Mouse (Mus musculus): ENCODE measurements around the gene Sh3tc1. TPM values are rescaled to one million over a fixed set of nuclear protein-coding genes. Genes with fewer than 3 reads are reported as not detected.

The Sh3tc1 gene
- 35.1 and 40.1 TPM in 2 replicates for polyA plus RNA-seq (2012; rRNA removed)

DNA sequence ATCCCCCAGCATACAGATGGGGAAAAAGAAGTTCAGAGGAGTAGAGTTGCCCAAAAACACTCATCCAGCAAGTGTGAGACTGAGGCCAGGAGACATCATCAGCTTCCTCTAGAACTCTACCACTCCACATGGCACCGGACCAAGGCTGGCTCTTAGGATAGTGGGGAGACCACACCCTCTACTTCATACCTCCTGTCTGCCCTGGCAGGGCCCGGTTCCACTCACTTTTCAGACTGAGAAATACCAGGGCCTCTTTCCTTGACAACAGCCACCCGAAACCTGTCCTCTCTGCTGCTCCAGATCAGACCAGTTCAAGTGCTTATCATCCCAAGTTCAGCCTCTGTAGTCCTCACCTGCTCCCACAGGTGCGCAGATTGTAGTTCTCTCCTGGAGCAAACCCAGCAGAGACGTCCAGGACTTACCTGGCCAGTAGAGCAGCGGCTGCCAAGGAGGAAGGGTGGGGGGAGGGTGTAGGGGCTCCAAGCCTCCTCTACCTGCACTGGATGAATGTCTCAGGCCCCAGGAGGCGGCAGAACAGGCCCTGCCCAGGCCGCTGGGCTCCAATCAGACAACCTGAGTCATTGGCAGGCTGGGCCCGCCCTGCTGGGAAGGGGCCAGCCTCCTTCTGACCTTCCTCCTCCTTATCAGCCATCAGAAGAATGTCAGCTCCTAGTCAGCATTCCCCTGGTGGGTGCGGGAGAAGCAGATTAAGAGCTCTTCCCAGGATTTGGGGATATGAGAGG lies at the start of gene Sh3tc1:
Sh3tc1 (minus strand) TSS at position 452 of the 743 bp plus-strand sequence.
- Histone ChIP-seq H3K27ac (ENCODE audit: insufficient read depth, low read depth, low read length) (peak within 1 kb of the TSS; percentile 72), H3K4me1 (ENCODE audit: control insufficient read depth, insufficient read depth, low read length) (peaks cover 53% of the 10 kb centered on the region), H3K36me3 (ENCODE audit: control insufficient read depth, insufficient read depth, low read length) (no peaks in the 10 kb centered on the region), H3K27me3 (replicated peaks; ENCODE audit: control insufficient read depth, insufficient read depth, low read length) (no peaks in the 10 kb centered on the region), H3K4me3 (ENCODE audit: insufficient read depth, low read depth, low read length) (peak within 1 kb of the TSS; percentile 43)
- 25% methylated on average over 10 of the region's 10 CpGs for WGBS
- DNase-seq: peak; percentile 90
- no peak for TF ChIP-seq POLR2A (IDR thresholded peaks at IDR 0.05; ENCODE audit: low read depth, low read length)

DNA sequence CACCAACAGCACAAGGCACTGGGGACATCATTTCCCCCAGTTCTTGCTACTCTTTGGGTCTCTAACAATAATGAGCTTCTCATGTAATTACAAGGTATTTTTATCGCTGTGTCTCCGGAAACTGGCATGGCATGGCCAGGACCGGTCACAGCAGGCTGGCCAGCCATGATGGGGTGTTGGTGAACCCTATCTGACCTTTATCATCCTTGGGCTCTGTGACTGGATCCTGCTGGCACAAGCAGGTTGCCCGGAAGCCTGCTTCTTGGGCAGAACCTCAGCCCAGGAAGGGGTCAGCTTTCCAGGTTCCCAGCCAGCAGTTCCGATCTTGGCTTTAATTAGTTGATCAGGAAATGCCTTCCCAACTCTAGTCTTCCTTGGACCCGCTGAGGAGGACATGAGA lies 48.9 kb upstream of the Sh3tc1 start:
- peak; percentile 26 for DNase-seq

DNA sequence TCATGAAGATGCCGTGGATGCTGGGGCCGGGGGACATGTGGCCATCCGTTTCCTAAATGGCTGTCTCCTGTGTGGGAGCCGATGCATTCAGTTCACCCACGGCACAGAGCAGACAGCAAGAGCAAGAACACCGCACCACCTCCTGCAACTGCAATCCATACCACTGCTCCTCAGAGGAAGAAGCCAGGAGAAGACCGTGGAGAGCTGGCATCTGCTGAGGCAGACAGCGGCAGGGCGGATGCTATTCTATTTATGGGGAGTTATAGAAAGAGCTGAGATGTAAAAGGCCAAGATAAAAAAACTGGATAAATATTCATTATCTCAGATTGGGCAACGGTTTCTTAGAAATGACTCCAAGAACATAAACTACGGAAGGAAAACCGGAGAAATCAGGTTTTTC lies 48.1 kb upstream of the Sh3tc1 start:
- Histone ChIP-seq H3K36me3 (ENCODE audit: control insufficient read depth, insufficient read depth, low read length) (no peaks in the 10 kb centered on the region), H3K4me3 (ENCODE audit: insufficient read depth, low read depth, low read length) (no peak overlapping the region), H3K4me1 (ENCODE audit: control insufficient read depth, insufficient read depth, low read length) (no peaks in the 10 kb centered on the region), H3K27me3 (replicated peaks; ENCODE audit: control insufficient read depth, insufficient read depth, low read length) (no peaks in the 10 kb centered on the region), H3K27ac (ENCODE audit: insufficient read depth, low read depth, low read length) (no peak overlapping the region)
- TF ChIP-seq CTCF (conservative IDR thresholded peaks at IDR 0.05; ENCODE audit: insufficient read depth, insufficient read length, low read depth, low read length) (no peak), POLR2A (IDR thresholded peaks at IDR 0.05; ENCODE audit: low read depth, low read length) (no peak)
- DNase-seq: no peak
- 87% methylated on average over 12 of the region's 12 CpGs for WGBS

More for the DNA sequence above, 48.9 kb upstream of the Sh3tc1 start:
- Histone ChIP-seq H3K4me1 (ENCODE audit: control insufficient read depth, insufficient read depth, low read length) (no peaks in the 10 kb centered on the region), H3K27ac (ENCODE audit: insufficient read depth, low read depth, low read length) (no peak overlapping the region), H3K36me3 (ENCODE audit: control insufficient read depth, insufficient read depth, low read length) (no peaks in the 10 kb centered on the region), H3K27me3 (replicated peaks; ENCODE audit: control insufficient read depth, insufficient read depth, low read length) (no peaks in the 10 kb centered on the region), H3K4me3 (ENCODE audit: insufficient read depth, low read depth, low read length) (no peak overlapping the region)
- 38% methylated on average over 6 of the region's 6 CpGs for WGBS
- TF ChIP-seq POLR2A (IDR thresholded peaks at IDR 0.05; ENCODE audit: low read depth, low read length) (no peak), CTCF (conservative IDR thresholded peaks at IDR 0.05; ENCODE audit: insufficient read depth, insufficient read length, low read depth, low read length) (no peak)

- TF ChIP-seq POLR2A (IDR thresholded peaks at IDR 0.05; ENCODE audit: low read depth, low read length) (no peak), CTCF (conservative IDR thresholded peaks at IDR 0.05; ENCODE audit: insufficient read depth, insufficient read length, low read depth, low read length) (no peak)
- Histone ChIP-seq H3K4me3 (ENCODE audit: insufficient read depth, low read depth, low read length) (no peak overlapping the region), H3K27me3 (replicated peaks; ENCODE audit: control insufficient read depth, insufficient read depth, low read length) (no peaks in the 10 kb centered on the region), H3K27ac (ENCODE audit: insufficient read depth, low read depth, low read length) (no peak overlapping the region), H3K36me3 (ENCODE audit: control insufficient read depth, insufficient read depth, low read length) (no peaks in the 10 kb centered on the region), H3K4me1 (ENCODE audit: control insufficient read depth, insufficient read depth, low read length) (no peaks in the 10 kb centered on the region)
- WGBS: 63% methylated on average over 7 of the region's 7 CpGs
- DNase-seq: no peak
Observed at GRCm38 (mm10) chr5:35785853-35786252, 46.1 kb upstream of the Sh3tc1 start.

DNA sequence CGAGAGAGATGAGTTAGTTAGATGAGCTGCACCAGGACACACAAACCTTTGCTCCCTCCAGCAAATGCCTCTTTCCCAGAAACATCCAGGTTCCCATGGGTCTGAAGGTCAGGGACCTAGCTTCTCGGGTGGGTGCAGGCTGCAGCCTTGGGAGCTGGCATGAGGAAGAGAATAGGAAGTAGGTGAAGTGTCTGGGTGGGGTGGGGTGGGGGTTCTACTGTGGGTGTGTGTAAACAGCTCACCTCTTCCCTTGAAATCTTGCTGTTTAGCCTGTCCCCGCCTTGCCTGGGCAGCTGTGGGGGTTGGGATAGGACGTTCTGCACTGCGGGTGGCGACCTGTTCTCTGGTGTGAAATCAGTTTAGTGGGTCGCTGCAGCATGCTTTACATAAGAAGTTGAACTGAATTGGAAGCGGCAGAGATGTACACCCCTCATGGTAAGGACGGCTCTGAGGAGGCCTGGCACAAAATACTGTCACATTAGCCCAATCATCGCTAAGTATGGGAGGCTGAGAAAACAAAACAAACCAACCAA lies 42.9 kb upstream of the Sh3tc1 start:
- 61% methylated on average over 10 of the region's 10 CpGs for WGBS

GRCm38 (mm10) chr5:35781116-35781515 lies 41.3 kb upstream of the Sh3tc1 start:
- H3K4me1 ChIP-seq (ENCODE audit: control insufficient read depth, insufficient read depth, low read length): no peaks in the 10 kb centered on the region
- 76% methylated on average over 3 of the region's 3 CpGs for WGBS
- TF ChIP-seq POLR2A (IDR thresholded peaks at IDR 0.05; ENCODE audit: low read depth, low read length) (no peak), CTCF (conservative IDR thresholded peaks at IDR 0.05; ENCODE audit: insufficient read depth, insufficient read length, low read depth, low read length) (no peak)
- DNase-seq: no peak
- no peak overlapping the region for H3K27ac ChIP-seq (ENCODE audit: insufficient read depth, low read depth, low read length)
- no peaks in the 10 kb centered on the region for H3K36me3 ChIP-seq (ENCODE audit: control insufficient read depth, insufficient read depth, low read length)
- H3K27me3 ChIP-seq (replicated peaks; ENCODE audit: control insufficient read depth, insufficient read depth, low read length): no peaks in the 10 kb centered on the region
- no peak overlapping the region for H3K4me3 ChIP-seq (ENCODE audit: insufficient read depth, low read depth, low read length)

More for the DNA sequence above, 42.9 kb upstream of the Sh3tc1 start:
- Histone ChIP-seq H3K4me1 (ENCODE audit: control insufficient read depth, insufficient read depth, low read length) (no peaks in the 10 kb centered on the region), H3K27me3 (replicated peaks; ENCODE audit: control insufficient read depth, insufficient read depth, low read length) (no peaks in the 10 kb centered on the region), H3K4me3 (ENCODE audit: insufficient read depth, low read depth, low read length) (no peak overlapping the region), H3K36me3 (ENCODE audit: control insufficient read depth, insufficient read depth, low read length) (no peaks in the 10 kb centered on the region), H3K27ac (ENCODE audit: insufficient read depth, low read depth, low read length) (no peak overlapping the region)
- no peak for DNase-seq
- TF ChIP-seq POLR2A (IDR thresholded peaks at IDR 0.05; ENCODE audit: low read depth, low read length) (no peak), CTCF (conservative IDR thresholded peaks at IDR 0.05; ENCODE audit: insufficient read depth, insufficient read length, low read depth, low read length) (no peak)

DNA sequence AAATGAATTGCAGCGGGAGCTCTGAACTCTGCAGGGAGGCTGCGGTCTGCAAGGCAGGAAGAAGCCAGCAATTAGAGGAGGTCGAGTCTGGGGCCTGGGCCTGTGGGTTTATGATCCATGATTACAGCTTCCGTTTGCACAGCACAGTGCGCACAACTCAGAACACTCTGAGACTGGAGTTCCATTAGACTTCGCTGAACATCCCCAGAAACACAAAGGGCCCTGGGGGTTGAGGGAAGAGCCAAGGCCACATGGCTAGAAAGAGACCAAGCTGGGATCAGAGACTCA lies 34.3 kb upstream of the Sh3tc1 start:
- TF ChIP-seq POLR2A (IDR thresholded peaks at IDR 0.05; ENCODE audit: low read depth, low read length) (no peak), CTCF (conservative IDR thresholded peaks at IDR 0.05; ENCODE audit: insufficient read depth, insufficient read length, low read depth, low read length) (no peak)
- no peaks in the 10 kb centered on the region for H3K27me3 ChIP-seq (replicated peaks; ENCODE audit: control insufficient read depth, insufficient read depth, low read length)
- no peaks in the 10 kb centered on the region for H3K4me1 ChIP-seq (ENCODE audit: control insufficient read depth, insufficient read depth, low read length)
- H3K4me3 ChIP-seq (ENCODE audit: insufficient read depth, low read depth, low read length): no peak overlapping the region
- WGBS: 35% methylated on average over 6 of the region's 6 CpGs
- no peak for DNase-seq
- no peaks in the 10 kb centered on the region for H3K36me3 ChIP-seq (ENCODE audit: control insufficient read depth, insufficient read depth, low read length)
- H3K27ac ChIP-seq (ENCODE audit: insufficient read depth, low read depth, low read length): no peak overlapping the region
